Mouse (Mus musculus) brain, embryonic 18.5 days (tissue): ENCODE data around the gene Ptger2.
"Not testable (repeated sequence)": the region's sequence is repeated elsewhere in the genome, so short reads cannot be mapped to it uniquely, and the experiment has no call there.

Source experiments
- DNase-seq: peaks from one replicate; pipeline ENCODE4 v3.0.0-alpha.2; 2012; ENCODE audit warnings: low read depth, low spot score

The Ptger2 gene

GRCm38 (mm10) chr14:44987674-44988355 is at the start of gene Ptger2:
Ptger2 (plus strand) TSS chr14:44988195.
- not testable (repeated sequence) for DNase-seq

- no peak for DNase-seq
Measured at GRCm38 (mm10) chr14:44960746-44961145, 27.2 kb upstream of the Ptger2 start.

GRCm38 (mm10) chr14:44977278-44977677 is 10.7 kb upstream of the Ptger2 start:
- DNase-seq, result not testable (repeated sequence)

GRCm38 (mm10) chr14:44979887-44980286 is 8.1 kb upstream of the Ptger2 start:
- DNase-seq, result no peak

- no peak for DNase-seq
Measured at GRCm38 (mm10) chr14:44981490-44981889, 6.5 kb upstream of the Ptger2 start.

GRCm38 (mm10) chr14:44984106-44984505 is 3.9 kb upstream of the Ptger2 start:
- no peak for DNase-seq

GRCm38 (mm10) chr14:44986248-44986647 is 1.7 kb upstream of the Ptger2 start:
- no peak for DNase-seq

- no peak for DNase-seq
Measured at GRCm38 (mm10) chr14:44988456-44989016, 541 bp downstream of the Ptger2 start.

- DNase-seq, result no peak
Measured at GRCm38 (mm10) chr14:44989017-44989721, 1.2 kb downstream of the Ptger2 start.

- no peak for DNase-seq
Measured at GRCm38 (mm10) chr14:44989751-44990150, 1.8 kb downstream of the Ptger2 start.

GRCm38 (mm10) chr14:44994337-44994736 is 6.3 kb downstream of the Ptger2 start:
- DNase-seq, result no peak

- no peak for DNase-seq
Measured at GRCm38 (mm10) chr14:45000086-45000769, 12.2 kb downstream of the Ptger2 start.

- DNase-seq, result no peak
Measured at GRCm38 (mm10) chr14:45005698-45006283, 17.8 kb downstream of the Ptger2 start.

- no peak for DNase-seq
Measured at GRCm38 (mm10) chr14:45009242-45009641, 21.2 kb downstream of the Ptger2 start.

- no peak for DNase-seq
Measured at GRCm38 (mm10) chr14:45011260-45011659, 23.3 kb downstream of the Ptger2 start.

- no peak for DNase-seq
Measured at GRCm38 (mm10) chr14:45011671-45012070, 23.7 kb downstream of the Ptger2 start.

- DNase-seq, result no peak
Measured at GRCm38 (mm10) chr14:45021551-45021950, 33.6 kb downstream of the Ptger2 start.

GRCm38 (mm10) chr14:45034293-45034692 is 46.3 kb downstream of the Ptger2 start:
- no peak for DNase-seq

- DNase-seq, result no peak
Measured at GRCm38 (mm10) chr14:45036579-45036978, 48.6 kb downstream of the Ptger2 start.

- no peak for DNase-seq
Measured at GRCm38 (mm10) chr14:45038052-45038451, 50.1 kb downstream of the Ptger2 start.

- DNase-seq, result no peak
Measured at GRCm38 (mm10) chr14:45040851-45041475, 53.0 kb downstream of the Ptger2 start.
